Mouse (Mus musculus) lung, postnatal 0 days (tissue): ENCODE data around the gene Acot13.

Experiments
- CTCF ChIP-seq: IDR thresholded peaks from 2 replicates; pipeline ENCODE4 v1.5.1; 2016; ENCODE audit warnings: antibody characterized with exemption, mild to moderate bottlenecking
- EP300 ChIP-seq: IDR thresholded peaks from 2 replicates; pipeline ENCODE4 v1.6.1; 2016; ENCODE audit warnings: antibody characterized with exemption, mild to moderate bottlenecking, control low read depth

DNA sequence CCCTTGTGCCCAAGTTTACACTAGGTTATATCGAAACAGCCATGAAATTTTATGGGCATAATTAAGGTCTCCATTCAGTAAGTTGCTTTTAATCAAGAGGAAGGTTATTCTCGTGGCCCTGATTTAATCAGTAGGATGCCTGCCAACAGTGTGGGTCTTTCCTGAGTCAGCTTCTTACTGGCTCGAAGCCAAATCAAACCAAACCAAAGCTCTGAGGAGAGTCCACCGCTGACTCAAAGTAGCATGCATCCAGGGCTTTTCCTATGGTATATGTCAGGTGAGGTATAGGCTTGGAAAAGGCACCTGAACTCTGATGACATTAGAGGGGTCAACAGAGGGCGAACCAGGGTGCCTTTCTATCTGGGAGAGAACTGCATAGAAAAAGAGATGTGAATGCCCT, 49.4 kb downstream of the Acot13 start:
- TF ChIP-seq CTCF (no peak), EP300 (no peak)
